Mouse (Mus musculus): ENCODE results near the gene Gm49322.

GRCm38 (mm10) chr10:80658841-80659202 is 53.0 kb downstream of the Gm49322 start:
- no peak for TF ChIP-seq CTCF (IDR thresholded peaks at IDR 0.05; ENCODE audit: borderline replicate concordance, insufficient read depth, low read depth, low read length)
- TF ChIP-seq POLR2A (IDR thresholded peaks at IDR 0.05; ENCODE audit: borderline replicate concordance, insufficient read depth, low read length), result no peak
